Mouse (Mus musculus) kidney, adult 2 months (tissue): ENCODE data around the gene Pogk.

Experiments used
- CTCF ChIP-seq: fragments of 200-500 bp; conservative IDR thresholded peaks from 2 replicates; pipeline ENCODE4 v1.5.1; 2011; ENCODE audit warnings: low read depth, mild to moderate bottlenecking, control low read depth, low read length, moderate library complexity, mixed read lengths; ENCODE audit not compliant: insufficient read depth, insufficient read length
- POLR2A ChIP-seq: fragments of 200-500 bp; IDR thresholded peaks from one replicate; pipeline ENCODE4 v1.6.1; 2011; ENCODE audit warnings: low read depth, low read length, control low read depth

DNA sequence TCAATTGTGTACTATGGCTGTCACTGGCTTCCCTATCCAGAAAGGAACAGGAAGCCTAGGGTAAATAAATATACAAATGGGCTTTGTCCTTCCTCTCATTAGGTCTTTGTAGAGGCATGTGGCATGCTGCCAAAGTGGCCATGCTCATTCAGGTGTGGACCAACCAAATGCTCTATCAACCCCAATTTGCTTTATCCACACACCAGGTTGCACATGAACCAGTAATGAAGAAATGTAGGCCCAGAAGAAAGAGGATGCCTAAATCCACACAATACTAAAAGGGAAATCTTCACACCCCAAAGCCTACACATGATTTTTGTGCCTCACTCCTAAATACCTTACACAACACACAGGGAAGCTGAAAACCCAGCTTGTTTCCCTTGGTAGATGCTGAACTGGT lies 8.2 kb downstream of the Pogk start:
- TF ChIP-seq CTCF (no peak), POLR2A (no peak)
